13 mouse cellular contexts compared by ENCODE assay signal in the genomic region with DNA sequence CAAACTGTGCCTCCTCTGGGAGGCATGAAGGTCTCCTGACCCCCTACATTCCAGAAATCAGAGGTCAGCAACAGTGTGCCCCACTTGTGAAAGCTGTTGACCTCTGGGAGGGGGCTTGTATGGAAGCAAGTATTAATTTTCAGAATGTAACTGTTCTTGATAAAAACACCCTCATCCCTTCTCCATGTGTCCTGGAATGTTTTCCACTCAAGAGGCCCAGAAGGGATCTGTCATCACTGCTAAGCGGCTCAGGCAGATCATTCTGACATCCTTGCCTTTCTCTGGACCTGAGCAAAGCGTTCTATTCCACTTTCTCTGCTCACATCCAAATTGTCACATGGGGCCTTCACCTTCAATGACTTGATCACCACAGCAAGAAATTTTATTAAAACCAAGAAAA. TPM values are rescaled to one million over a fixed set of nuclear protein-coding genes. Genes with fewer than 3 reads are reported as not detected.
"Had no signal": no experiment of that assay in that cellular context is flagged by ENCODE, and none has a peak within 500 bp of the region (broad histone marks: within the 10 kb centered on the region; RNA-seq: fewer than 3 reads in every experiment).

No protein-coding gene starts in this region.

- H3K36me3 ChIP-seq: midbrain, embryonic 13.5 days; neural tube, embryonic 15.5 days had no signal

- H3K4me2 ChIP-seq: limb, embryonic 13.5 days; midbrain, embryonic 13.5 days; neural tube, embryonic 15.5 days had no signal

- ATAC-seq: midbrain, embryonic 13.5 days had no signal

- H3K27ac ChIP-seq: limb, embryonic 13.5 days; liver, embryonic 14.5 days; midbrain, embryonic 13.5 days; neural tube, embryonic 15.5 days had no signal

- H3K9ac ChIP-seq: limb, embryonic 13.5 days; liver, embryonic 14.5 days; midbrain, embryonic 13.5 days; neural tube, embryonic 15.5 days had no signal

- H3K4me1 ChIP-seq: limb, embryonic 13.5 days; midbrain, embryonic 13.5 days; neural tube, embryonic 15.5 days had no signal

- DNase-seq: kidney, postnatal 14 days; left cerebral cortex, postnatal 4 days; lung, adult 18-20 months; right cerebral cortex, adult 18-20 months; right cerebral cortex, postnatal 25 days; thymus, postnatal 36 days had no signal

- H3K9me3 ChIP-seq: midbrain, embryonic 13.5 days; neural tube, embryonic 15.5 days had no signal

- H3K27me3 ChIP-seq: midbrain, embryonic 13.5 days; neural tube, embryonic 15.5 days had no signal

- H3K4me3 ChIP-seq: limb, embryonic 13.5 days; midbrain, embryonic 13.5 days; myocyte; neural tube, embryonic 15.5 days had no signal

RNA-seq across cellular contexts. Expression of a gene that starts 28.8 kb away (rescaled TPM):
- total RNA-seq: liver, adult 2 months had no signal
- polyA plus RNA-seq: liver, adult 2 months; small intestine, adult 2 months had no signal
